Mouse (Mus musculus) hindlimb bud, embryonic 11.5 days (tissue): ENCODE measurements around the gene Rad51b.

Experiments
- DNase-seq: peaks from one replicate; pipeline ENCODE4 v3.0.0-alpha.2; 2012; ENCODE audit warnings: low read depth, low spot score; ENCODE audit errors: extremely low spot score

Gene Rad51b

GRCm38 (mm10) chr12:79850021-79850420 is 552.9 kb downstream of the Rad51b start:
- DNase-seq = no peak

GRCm38 (mm10) chr12:79851898-79852297 is 554.8 kb downstream of the Rad51b start:
- no peak for DNase-seq

DNA sequence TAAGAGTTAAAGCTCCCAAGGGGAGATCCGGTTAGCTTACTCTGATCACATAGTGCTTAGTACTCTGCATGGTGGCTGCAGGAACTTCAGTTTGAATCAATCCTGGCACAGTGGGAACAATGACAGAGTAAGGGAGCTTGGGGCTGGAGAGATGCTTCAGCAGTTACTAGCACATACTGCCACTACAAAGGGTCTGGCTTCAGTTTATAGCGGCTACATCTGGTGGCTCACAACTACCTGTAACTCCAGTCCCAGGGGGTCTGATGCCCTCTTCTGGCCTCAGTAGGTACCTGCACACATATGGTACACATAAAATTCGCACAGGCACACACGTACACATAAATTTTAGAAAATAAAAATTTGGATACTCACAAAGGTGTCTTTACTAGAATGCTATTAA is 555.5 kb downstream of the Rad51b start:
- DNase-seq = no peak

DNA sequence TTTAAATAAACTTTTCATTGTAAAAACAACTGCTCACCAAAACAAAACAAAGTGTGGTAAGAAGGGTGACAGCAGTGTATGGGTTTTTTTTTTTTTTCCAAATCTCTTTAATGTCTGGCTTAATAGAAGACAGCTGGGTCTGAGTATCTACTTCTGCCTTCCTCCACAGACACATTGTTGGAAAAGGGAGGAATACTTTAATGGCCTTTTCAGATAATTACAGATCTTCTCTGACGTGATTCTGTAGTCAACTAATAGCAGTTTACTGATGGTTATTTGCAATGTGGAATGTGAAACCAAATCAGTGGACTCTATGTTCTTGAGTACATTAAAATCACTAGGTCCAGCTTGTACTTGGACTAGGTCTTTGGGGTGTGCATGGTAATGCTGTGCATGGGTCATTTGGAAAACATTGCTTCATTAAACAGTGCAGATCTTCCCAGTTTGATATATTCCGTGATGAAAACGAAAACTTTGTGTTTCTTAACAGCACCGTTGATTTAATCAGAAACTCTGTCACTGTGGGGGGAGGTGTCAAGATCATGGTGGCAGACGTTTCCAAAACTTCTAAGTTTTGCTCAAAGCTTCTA is 556.9 kb downstream of the Rad51b start:
- DNase-seq = no peak

DNA sequence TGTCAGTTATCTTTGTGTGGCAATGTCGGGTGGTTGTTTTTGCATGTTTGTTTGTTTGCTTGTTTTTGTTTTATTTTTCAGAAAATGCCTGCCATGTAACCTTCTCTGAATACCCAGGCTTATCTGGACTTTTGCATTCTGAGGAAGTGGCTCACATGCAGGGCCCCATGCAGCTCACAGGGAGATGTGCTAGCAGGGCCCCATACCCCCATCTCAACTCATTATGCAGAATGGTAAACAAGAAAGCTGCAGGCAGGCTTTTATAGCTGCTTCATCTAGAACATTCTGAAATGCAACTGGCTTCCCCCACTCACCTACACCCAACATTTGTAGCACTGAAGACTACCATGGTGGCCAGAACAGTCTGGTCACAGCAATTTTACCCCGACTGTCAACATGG is 557.4 kb downstream of the Rad51b start:
- DNase-seq = no peak

DNA sequence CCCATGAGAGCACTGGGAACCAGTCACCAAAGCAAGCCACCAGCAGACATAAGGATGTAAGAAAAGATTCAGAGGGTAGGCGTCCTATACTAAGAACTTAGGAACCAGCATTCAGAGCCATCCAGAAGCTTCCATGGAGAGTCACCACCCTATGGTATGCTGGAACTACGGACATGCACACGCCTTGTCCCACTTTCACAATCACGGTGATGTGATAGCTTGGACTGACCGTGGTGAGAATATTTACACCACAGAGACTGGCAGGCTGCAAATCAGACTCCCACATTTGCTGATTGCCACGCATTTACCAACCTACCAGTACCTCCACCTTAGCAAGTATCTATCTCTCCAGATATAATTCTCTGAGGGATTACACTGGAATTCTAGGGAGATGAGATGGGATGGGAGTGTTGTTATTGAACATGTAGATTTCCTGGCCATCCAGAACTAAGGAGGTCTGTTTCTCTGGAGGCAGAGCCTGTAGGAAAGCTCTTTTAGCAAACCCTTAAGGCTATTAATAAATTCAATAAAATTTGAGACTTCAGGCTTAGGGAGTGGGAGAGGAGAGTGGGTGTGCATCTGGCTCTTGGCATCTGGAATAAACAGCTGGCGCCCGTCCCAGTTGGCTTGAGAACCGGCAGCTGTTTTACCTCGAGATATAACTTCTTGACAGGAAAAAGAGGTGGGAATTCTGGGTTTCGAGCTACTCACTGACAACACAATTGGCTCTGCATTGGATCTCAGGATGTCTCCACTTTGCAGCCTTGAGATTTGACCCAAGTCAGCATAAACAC is 559.2 kb downstream of the Rad51b start:
- DNase-seq = no peak

DNA sequence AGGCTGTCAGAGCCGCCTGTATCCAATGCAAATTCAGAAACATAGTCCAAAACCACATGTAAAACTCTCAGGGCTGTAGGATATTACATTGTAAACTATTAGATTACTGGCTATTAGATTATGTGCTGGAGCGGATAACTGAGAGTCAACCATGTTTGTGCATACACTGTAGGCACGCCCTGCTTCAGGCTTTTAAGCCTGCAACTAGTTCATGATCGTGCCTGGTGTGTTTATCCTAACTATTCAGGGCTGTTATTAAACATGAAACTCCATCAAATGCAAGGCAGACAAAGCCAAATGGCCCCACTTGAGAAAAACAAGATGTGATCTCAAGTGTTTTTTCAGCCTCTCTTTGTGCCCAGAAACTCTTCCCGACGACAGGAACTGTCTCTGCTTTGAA is 560.6 kb downstream of the Rad51b start:
- no peak for DNase-seq

- no peak for DNase-seq
These were observed 561.3 kb downstream of the Rad51b start for GRCm38 (mm10) chr12:79858336-79858735.

DNA sequence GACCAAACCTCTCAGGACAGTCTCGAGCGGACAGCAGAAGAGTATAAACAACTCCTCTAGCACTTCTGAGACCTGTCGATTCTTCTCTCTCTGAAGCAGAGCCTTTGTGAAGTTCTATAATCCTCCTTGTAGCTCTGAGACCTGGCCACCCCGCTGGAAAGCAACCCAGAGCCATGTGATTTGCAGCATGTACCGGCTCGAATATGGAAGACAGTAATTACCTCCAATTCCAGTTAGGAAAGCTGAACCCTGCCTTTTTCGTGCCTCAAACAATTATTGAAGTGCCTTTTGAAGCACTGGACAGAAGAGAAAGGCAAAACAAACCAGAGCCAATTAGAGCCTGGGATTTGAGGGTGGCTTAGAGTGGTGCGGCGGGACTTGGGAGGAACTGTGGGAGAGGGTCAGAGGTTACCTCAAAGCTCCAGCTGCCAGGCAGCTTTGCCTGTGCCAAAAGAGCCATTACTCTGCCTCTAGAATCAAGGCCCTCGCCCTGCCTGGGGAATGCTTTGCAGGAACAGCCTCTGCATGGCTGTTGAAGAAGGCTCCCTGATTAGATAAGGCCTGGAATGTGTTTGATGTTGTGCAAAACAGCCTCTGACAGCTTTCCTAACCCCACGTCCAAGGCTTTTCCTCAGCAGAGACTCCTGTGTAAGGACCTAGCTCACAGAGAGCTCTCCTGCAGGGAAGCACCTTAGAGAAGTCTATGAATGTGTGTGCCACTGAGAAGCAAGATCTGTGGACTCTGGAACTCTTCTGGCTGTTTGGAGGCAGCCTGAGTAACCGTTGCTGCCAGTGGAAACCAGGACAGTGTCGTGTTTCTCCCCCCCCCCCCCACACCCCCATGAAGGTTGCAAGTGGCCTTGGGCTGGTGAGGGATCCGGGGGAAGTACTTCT is 562.5 kb downstream of the Rad51b start:
- DNase-seq = no peak

GRCm38 (mm10) chr12:79860248-79860555 is 563.1 kb downstream of the Rad51b start:
- no peak for DNase-seq
